Mouse (Mus musculus) urinary bladder, adult 18-20 months (tissue): Measurements from ENCODE around the gene Aftph.
"Not testable (repeated sequence)": the region's sequence is repeated elsewhere in the genome, so short reads cannot be mapped to it uniquely, and the experiment has no call there.

ENCODE experiments used
- DNase-seq, 2 experiments: peaks; one replicate each; pipeline ENCODE4 v3.0.0; 2022; ENCODE audit warnings: low spot score in 2 of 2, mixed read lengths in 2 of 2

Gene Aftph

GRCm38 (mm10) chr11:20741201-20742100 lies at the start of gene Aftph:
Gene Aftph (minus strand): TSS chr11:20741589.
- peak; percentile 89 to 96 for DNase-seq

- DNase-seq = no peak
Observed at GRCm38 (mm10) chr11:20789015-20789414, 47.6 kb upstream of the Aftph start.

GRCm38 (mm10) chr11:20788070-20788469 lies 46.7 kb upstream of the Aftph start:
- DNase-seq = no peak

- DNase-seq = no peak
Observed at GRCm38 (mm10) chr11:20786191-20786590, 44.8 kb upstream of the Aftph start.

GRCm38 (mm10) chr11:20785186-20785585 lies 43.8 kb upstream of the Aftph start:
- DNase-seq = no peak

- DNase-seq = no peak
Observed at GRCm38 (mm10) chr11:20784776-20785175, 43.4 kb upstream of the Aftph start.

- DNase-seq = no peak
Observed at GRCm38 (mm10) chr11:20783467-20783866, 42.1 kb upstream of the Aftph start.

GRCm38 (mm10) chr11:20782620-20783019 lies 41.2 kb upstream of the Aftph start:
- no peak for DNase-seq

GRCm38 (mm10) chr11:20780312-20780711 lies 38.9 kb upstream of the Aftph start:
- no peak for DNase-seq

GRCm38 (mm10) chr11:20778861-20779563 lies 37.6 kb upstream of the Aftph start:
- no peak for DNase-seq

- no peak for DNase-seq
Observed at GRCm38 (mm10) chr11:20778298-20778697, 36.9 kb upstream of the Aftph start.

- no peak for DNase-seq
Observed at GRCm38 (mm10) chr11:20776668-20777067, 35.3 kb upstream of the Aftph start.

GRCm38 (mm10) chr11:20772642-20773041 lies 31.3 kb upstream of the Aftph start:
- DNase-seq = no peak

GRCm38 (mm10) chr11:20771827-20772226 lies 30.4 kb upstream of the Aftph start:
- DNase-seq = not testable (repeated sequence)

GRCm38 (mm10) chr11:20761984-20762383 lies 20.6 kb upstream of the Aftph start:
- DNase-seq = not testable (repeated sequence)

- no peak for DNase-seq
Observed at GRCm38 (mm10) chr11:20750573-20750972, 9.2 kb upstream of the Aftph start.

- no peak for DNase-seq
Observed at GRCm38 (mm10) chr11:20743353-20743752, 2.0 kb upstream of the Aftph start.

GRCm38 (mm10) chr11:20742361-20742897 lies 1.0 kb upstream of the Aftph start:
- peak in 1 of 2 experiments; percentile 13 for DNase-seq

GRCm38 (mm10) chr11:20740481-20741200 lies 748 bp downstream of the Aftph start:
- peak; percentile 25 to 50 for DNase-seq

GRCm38 (mm10) chr11:20734066-20734465 lies 7.3 kb downstream of the Aftph start:
- no peak for DNase-seq

- DNase-seq = no peak
Observed at GRCm38 (mm10) chr11:20733486-20734030, 7.8 kb downstream of the Aftph start.

GRCm38 (mm10) chr11:20729403-20729802 lies 12.0 kb downstream of the Aftph start:
- no peak for DNase-seq
